Mouse (Mus musculus): ENCODE data around the gene Zfp446.

DNA sequence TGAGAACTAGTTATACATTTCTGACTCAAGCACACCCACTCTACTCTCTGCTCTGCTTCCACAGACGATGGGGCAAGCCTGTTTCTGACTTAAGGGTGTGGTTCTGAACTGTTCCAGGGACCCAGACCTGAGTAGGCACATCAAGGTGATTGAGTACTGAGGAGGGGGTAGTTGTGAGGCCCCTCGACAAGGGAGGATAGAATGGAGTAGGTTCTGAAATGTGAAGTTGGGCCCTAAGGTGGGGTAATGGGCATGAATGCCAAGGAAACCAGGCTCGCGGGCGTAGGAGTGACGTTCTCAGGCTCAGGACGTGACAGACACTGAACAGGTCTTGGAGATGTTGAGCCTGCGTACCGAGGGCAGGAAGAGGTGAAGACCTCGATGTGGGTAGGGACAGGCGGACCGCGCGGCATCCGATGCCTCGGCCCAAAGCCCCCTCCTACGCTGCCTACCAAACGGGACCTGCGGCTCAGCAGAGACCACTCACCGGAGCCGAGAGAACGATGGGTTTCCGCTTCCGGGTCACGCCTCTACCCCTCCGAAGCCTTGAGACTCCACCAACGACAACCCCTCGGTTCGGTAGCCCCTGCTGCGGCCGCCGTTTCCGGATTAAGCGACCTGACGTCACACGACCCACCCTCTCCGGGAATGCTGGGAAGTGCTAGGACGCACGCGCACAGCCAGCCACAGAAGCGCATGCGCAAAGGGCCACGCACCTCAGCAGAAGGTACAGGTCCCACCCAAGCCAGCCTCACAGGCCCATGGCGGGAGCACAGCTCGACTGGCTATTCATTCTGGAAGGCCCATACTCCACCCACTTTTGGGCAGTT lies 56.7 kb downstream of the Zfp446 start, which contains the start of gene Chmp2a:
- TF ChIP-seq CTCF (IDR thresholded peaks at IDR 0.05; ENCODE audit: control insufficient read depth, insufficient read depth, low read length): no peak
- TF ChIP-seq POLR2A (IDR thresholded peaks at IDR 0.05; ENCODE audit: borderline replicate concordance, control insufficient read depth, low read depth, low read length): peak; percentile 89

All from bone marrow, adult 2 months (tissue).